Mouse (Mus musculus) lung, postnatal 10 days (tissue): ENCODE measurements around the gene Lrp2bp.

Experiments used
- DNase-seq: peaks from one replicate; pipeline ENCODE4 v3.0.0; 2021

The Lrp2bp gene

DNA sequence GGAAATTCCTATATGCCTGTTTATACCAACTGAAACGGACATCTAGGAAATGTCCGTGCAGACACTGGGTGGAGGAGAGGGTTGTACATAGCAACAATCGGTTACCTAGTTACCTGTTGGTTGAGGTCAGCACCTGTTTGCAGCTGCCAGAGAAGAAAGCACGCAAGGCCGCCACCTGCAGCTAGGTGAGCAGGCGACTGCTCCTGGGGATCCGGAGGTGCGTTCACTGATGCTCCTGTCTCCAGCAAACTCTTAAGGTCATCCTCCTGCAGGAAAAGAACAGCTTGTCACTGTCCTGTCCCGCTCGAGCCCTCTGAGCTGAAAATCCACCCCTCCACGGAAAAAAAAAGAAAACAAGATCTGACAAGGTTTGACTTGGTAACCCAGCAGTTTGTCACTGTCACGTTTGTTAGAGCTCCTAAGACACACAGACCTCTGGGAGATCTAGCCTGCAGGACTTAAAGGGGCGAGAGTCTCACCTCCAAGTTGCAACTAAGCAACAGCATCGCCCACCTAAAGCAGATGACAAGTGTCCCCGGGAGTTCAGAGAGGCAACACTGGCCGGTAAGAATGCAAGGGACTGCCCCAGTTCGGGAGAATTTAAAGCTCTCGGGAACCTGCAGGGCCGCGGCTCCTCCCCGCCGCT is at the start of gene Lrp2bp:
Gene Lrp2bp (plus strand): TSS at position 166 of the 646 bp plus-strand sequence.
- DNase-seq: peak; percentile 40

DNA sequence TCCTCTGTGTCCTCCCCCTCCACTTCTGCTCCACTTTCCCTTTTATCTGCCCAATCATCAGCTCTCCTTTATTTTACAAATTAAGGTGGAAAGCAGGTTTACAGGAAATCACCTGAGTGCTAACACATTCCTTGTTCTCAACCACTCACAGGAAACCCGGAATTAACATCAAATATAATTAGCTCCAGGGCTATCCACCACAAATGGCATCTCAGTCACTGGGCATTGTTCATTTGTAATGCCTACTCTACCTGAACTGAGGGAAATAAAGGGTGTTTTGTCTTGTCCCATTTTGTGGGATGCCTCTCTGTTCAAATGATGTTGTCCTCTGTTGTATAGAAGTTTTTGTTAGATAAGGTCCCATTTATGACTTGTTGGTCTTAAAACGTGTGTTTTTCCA is 48.5 kb upstream of the Lrp2bp start:
- DNase-seq: no peak

DNA sequence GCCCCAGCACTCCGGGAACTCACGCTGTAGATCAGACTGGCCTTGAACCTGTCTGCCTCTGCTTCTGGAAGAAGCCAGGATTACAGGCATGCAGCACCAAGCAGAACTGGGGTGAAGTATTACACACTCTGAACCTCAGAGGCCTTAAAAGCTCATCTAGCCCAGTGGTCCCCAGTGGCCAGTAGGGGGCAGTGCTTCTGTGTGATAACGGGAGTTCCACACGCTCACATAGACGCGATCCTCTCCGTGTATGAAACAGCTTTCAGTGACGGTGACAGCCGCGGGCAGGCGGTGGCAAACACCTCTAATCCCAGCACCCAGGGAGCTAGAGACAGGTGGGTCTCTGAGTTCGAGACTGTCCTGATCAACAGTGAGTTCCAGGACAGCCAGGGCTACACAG is 28.2 kb upstream of the Lrp2bp start:
- no peak for DNase-seq

DNA sequence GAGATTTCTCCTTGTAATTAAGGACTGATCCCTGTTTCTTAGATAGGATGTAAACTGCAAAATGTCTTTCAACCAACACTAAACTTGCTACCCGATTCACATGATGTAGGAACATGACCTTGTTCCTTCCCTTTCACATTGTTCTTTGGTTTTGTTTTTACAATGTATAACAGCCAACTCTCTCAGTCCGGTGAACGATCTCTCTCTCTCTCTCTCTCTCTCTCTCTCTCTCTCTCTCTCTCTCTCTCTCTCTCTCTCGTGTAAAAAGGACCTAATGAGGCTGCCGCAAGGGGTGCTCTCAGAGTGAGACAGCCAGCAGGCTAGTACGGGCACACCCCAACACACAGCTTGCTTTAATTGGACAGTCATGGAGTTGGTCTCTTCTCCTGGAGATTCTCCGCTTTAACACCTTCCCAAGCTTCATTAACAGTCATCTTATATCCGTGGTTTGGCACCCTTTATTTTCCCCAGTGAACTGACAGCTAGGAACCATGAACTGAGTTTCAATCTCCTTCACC is 25.1 kb upstream of the Lrp2bp start:
- no peak for DNase-seq

DNA sequence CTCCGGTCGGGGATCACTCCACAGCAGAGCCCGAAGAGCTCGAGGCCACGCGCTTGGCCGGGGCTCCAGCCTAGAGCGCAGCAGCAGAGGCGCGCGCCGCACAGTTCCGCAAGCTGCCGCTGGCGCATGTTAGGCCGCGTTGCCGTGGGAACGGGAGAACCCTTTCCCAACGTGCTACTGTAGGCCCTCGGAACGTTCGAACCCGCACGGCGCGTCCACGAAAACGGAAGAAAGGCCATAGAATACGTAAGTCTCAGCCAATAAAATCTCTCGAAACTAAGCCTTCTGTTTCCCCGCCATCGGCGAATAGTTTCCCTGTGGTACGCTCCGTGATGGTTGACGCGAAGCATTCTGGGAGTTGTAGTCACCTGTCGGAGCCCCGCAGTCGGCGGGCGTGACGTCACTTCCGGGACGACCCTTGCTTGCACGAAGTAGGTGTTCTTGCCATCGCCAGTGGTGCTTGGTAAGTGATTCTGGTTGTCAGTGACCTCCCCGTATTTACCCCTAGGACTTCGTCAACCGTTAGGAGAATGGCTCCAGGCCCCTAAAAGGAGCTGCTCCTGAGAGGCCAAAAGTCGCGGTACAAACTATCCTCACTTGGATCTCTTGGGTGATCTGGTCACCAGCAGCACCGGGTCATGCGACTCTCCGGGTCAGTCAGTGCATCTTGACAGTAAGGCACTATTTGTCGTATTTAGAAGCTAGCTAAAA is 23.8 kb upstream of the Lrp2bp start, which contains the start of the genes 1700029J07Rik and Ufsp2:
Gene 1700029J07Rik (minus strand): TSS at position 127 of the 711 bp plus-strand sequence.
Gene Ufsp2 (plus strand): TSS at position 403 of the 711 bp plus-strand sequence.
- peak; percentile 98 for DNase-seq

DNA sequence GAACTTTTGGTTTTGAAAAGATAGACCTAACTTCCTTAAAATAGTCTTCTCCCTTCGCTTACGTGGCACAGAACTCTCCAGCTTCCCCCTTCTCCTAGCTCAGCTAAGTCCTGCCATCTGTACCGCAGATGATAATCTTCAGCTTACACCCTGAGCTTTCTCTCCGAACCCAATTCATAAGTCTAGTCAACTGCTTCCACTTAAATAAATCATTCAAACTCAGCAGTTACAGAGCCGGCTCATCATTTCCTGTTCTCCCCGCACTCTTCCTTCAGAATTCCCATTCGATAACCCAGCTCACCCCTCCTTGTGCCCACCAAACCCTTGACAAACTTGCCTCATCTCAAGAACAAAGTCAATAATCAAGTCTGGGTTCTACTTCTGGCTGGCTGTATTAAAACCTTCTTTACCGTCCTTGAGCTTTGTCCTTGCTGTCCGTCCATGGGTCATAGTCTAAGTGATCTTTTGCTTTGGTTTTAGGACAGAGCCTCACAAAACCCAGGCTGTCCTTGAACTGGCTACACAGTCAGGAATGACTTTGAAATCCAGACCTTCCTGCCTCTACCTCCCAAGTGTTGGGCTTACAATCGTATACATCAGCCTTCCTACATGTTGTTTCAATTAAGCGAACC is 23.1 kb upstream of the Lrp2bp start:
- DNase-seq: peak; percentile 9

DNA sequence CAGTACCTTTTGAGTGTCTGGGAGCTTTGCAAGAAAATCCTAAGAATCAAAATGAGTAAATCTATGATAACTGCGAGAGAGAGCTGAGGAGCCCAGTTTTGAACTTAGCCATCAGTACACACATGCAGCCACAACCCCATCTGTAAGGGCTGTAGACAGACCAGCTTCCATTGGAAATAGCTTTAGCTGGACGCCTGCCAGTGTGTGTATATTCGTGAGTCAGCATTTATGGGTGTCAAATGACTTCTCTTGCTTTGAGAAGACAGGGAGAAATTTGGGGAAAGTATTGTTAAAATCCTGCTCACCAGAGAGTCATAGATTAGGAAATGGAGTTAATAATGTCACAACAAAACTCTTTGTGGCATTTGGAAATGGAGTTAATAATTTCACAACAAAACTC is 12.4 kb upstream of the Lrp2bp start:
- no peak for DNase-seq

DNA sequence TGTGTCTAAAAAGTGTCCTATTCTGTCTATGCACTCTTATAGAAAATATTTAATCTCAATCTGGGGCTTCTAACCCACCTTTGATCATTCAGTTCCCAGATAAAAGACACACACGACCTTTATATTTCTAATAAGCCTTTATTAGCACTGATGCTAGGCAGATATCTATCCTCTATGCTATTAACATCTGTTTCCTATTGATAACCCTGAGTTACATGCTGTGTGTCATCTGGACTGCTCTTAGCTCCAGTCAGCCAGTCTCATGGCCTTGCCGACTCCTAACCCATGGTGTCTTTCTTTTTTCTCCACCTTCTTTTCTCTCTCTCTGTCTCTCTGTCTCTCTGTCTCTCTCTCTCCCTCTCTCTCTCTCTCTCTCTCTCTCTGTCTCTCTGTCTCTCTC is 10.9 kb upstream of the Lrp2bp start:
- no peak for DNase-seq

DNA sequence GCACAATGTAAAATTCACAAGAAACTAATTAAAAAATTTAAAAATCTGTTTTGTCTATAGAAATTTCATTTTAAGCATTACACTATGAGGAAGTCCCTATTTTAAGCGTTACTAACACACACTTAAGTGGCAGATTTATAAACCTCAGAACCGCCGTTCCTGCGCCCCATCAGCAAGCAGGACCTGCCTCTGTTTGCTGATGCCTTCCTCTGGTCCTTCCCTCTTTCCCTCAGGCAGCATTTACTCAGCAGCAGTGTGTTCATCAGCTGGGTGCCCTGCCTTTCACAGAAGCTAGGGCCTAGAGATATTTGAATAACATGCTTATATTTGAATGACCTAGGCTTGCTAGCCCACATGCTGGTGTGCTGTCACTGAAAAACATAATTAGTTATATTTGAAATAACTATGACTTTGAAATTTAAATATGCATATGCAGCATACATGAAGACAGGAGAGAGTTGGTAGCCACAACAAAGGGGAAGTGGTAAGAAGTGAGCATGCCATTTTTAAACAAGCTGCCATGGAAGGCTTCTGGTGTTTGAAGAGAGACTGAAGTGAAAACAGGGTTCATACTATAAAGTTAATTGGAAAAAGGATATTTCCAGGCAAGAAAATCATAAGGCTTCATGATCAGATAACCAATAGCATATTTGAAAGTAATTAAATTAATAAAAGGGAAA is 8.3 kb upstream of the Lrp2bp start:
- DNase-seq: no peak

DNA sequence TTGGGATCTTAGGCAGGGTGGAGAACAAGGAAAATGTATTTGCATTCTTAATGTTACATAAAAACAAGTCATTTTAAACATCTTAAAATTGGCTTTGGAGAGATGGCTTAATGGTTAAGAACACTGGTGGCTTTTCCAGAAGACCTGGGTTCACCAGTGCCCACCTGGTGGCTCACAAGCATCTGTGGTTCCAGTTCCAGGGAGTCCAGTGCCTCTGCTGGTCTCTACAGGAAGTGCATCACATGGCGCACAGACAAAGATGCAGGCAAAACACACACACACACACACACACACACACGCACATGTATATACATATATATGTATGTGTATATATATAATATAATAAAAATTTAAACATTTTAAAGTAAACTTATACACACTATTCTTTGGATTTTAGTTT is 5.0 kb upstream of the Lrp2bp start:
- peak; percentile 18 for DNase-seq

DNA sequence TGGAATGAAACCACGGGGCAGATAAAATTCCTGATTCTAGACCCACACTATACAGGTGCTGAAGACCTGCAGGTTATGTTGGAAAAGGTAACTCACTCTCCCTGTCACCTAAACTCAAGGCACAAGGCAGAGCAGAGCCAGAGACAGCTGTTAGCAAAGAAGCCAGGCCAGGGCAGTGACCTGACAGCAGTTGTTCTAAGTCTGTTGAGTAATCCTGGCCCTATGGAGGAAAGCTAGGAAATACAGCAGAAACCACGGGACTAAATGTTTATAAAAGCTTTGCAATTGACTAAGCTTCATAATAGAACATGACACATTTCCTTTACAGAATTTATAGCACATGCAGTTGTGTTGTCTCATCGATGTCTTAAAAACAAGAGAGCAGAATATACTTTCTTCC is 3.5 kb upstream of the Lrp2bp start:
- DNase-seq: no peak

DNA sequence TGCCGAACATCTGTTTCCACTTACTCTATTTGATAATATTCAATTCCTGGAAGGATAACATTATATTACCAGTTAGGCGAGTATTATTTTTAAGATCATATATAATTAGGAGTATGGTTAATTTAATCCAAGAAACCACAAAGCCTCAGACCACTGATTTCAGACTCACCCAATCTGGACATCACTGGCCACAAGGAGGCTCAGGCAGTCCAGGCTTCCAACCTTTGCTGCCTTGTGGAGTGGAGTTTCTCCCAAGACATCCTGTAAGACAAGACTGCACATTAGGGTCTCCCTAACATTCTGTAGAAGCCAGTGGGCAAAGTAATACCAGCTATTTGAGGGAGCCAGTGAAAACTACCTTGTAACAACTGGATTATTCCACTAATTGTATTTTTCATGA is 875 bp upstream of the Lrp2bp start:
- DNase-seq: peak; percentile 17

DNA sequence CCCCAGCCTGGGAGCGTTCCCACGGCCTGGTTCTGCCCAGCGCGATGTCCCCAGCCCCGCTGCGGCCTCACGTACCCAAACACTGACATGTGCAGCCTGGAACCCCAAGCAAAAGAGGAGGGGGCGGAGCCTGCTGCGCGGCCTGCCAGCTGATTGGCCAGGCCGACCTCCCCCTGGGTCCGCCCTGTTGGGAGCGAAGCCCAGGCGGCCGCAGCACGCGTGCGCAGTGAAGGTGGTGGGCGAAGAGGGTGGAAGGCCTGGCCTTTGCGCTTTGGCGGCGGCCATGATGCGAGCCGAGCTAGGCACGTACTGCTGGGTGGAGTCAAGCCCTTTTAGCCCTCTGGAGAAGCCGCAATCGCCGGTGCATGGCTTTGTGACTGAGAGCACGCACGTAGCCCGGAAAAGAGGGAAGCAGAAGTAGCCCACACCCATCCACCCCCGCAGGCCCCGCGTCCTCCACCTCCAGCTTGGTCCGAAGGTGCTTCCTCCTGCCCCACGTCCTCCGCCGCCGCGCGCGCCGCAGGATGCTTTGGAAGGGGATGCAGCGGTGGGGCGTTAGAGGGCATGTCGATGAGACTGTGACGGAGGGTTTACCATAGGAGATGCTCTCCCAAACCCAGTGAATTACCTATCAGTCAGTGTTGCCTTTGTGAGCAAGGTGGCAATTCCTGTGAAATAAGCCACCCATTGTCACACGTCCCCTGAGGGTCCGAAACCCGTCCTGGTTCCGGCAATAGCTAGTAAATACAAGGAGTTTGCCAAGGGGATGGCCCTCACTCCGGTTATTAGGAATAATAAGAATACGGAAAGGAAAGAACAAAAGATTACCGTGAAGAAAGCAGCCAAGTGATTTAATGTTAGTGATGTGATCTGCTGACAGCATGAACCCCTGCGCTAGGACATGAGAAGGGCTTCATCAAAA is 942 bp downstream of the Lrp2bp start:
- peak; percentile 99 for DNase-seq

DNA sequence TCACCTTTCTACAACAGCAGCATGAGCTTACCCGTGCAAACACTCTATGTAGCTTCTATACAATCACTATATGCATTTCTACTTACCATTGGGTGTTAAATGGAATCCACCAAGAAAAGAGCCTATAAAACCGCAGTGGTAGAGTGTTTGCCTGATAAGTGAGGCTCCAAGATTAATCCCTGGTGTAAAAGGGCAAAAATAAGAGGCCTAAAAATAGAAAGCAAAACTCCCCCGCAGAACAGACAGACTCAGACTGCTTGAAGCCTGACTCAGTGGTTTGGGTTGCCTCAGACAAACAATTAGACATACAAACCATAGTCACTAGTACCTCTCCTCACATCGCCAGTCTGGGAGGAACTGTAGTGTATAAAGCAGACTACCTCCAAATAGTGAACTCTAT is 6.5 kb downstream of the Lrp2bp start, which contains the start of gene Ankrd37:
Gene Ankrd37 (minus strand): TSS at position 112 of the 400 bp plus-strand sequence.
- no peak for DNase-seq

DNA sequence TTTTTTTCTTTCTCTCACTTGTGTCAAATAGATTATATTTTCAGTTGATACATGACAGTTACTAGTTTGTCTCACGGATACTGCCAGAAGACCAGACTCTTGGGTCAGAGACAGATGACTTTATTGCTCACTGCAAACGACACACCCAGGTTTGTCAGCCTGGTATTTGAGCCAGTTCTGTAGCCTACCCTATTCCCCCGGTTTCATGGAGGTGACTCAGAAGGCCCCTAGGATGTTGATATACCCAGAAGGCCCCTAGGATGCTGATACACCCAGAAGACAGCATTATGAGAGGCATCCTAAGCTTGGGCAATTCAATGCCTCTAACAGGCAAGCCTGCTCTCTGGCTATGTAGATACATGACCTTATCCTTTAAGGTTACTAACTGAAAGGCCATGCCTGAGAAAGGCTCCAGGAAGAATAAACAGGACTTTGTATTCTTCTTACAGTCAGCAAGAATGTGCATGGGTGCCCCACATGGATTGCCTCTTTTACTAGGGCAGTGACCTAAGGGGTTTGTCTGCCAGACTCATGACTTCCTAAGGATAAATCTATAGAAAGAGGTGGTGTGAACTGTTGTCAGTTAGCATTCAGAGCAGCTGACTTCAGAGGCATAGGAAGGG is 8.1 kb downstream of the Lrp2bp start:
- no peak for DNase-seq

DNA sequence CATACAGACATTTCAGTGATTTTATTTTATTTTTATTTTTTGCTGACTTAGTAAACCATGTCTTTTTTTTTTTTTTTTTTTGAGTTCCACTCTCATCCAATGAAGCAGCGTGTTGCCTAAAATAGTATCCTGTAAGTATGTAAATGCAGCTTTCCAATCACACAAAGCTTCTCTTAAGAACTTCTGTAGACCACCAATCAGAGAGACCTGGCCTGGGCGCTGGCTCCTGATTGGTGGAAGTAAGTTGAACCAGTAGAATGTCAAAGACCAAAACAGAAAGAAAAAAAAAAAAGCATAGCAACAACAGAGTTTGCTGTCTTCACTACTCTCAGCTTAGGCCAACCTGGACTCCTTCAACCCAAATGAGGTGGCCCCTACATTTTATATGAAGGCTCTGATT is 11.2 kb downstream of the Lrp2bp start:
- peak; percentile 28 for DNase-seq

DNA sequence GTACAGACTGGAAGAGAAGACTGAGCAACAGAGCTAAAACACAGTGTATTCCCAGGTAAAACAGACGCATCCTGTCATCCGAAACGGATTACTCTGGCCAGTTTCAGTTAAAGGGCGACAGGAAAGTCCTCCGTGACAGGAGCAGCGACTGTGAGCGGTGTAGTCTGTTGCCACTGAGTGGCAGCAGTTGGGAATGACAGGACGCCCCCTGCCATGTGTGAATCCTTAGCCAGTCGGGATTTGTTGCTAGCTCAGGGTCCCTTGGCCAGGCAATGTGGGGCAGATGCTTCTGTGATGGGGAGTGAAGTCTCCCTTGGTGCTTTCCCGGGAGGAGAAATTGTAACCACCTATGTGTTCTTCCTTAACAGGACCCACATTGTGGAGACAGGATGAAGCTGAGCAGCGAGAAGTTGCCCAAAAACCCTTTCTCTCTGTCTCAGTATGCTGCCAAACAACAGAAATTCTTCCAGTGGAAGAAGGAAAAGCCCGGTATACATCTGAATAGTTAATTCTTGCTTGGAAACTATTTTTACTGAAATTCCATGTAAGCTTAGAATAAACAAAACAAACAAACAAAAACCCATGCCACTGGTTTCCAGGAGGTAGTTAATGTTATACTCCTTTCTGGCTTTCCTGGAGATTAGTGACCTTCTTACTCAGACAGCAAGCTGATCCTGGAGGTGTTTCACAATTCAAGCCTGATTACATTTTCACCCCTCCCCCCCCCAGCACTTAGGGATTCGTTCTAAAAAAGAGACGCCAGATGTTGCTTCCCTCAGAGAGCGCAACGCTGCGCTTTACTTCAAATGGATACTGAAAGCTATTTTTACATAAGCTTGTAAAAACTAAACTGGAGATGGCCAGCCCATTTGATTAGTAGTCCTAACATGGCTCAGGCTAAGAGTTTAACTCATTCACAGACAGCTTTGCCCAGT is 11.9 kb downstream of the Lrp2bp start:
- DNase-seq: peak; percentile 61

DNA sequence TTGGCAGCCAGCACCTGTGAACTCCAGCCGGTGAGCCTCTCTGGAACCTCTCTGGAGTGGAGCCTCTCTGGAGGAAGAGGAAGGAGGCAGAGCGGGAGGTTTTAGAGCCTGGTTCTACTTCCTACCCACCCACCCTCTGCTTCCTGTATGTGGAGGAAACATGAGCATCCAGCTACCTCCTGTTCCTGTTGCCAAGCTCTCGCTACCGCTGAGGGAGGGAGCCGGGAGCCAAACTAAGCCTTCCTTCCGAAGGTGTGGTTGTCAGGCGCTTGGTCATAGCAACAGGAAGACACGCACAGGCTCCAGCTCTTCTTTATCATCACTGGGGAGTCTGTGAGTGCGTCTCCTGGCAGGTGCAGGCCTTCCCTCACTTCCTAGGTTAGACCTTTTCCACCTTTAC is 23.1 kb downstream of the Lrp2bp start:
- no peak for DNase-seq

DNA sequence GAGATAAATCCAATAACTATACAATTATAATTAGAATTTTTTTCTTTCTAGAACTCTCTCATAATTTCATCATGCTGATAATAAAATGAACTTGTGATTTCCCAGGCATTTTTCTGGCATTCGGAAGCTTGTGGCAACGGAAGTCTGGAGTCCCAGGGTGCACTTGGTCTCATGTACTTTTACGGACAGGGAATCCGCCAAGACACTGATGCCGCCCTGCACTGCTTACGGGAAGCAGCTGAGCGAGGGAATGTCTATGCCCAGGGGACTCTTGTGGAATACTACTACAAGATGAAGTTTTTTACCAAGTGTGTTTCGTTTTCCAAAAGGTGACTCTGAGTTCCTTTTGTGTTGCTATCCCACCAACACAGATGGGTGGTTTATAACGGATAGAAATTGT is 23.7 kb downstream of the Lrp2bp start:
- no peak for DNase-seq

DNA sequence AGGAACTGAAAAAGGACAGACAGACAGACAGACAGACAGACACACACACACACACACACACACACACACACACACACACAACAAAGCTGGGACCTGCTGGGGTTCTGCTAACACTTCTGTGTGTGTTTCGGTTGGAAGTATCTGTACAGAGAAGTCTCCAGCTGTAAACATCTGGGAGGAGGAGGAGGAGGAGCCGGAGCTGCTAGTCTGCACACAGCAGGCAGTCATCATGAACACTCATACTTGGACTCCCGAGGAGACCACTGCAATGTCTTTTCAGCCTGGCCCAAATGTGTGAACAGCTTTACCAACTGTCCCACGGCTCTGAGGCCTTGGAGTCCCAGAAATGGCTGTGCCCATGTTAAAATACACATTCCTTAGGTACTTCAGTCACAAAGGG is 25.3 kb downstream of the Lrp2bp start:
- DNase-seq: peak; percentile 85
